Comparison of ENCODE assay signal across 8 mouse cellular contexts in genomic region chr6:125351368-125352045, GRCm38 (mm10). TPM values are rescaled to one million over a fixed set of nuclear protein-coding genes. Genes with fewer than 3 reads are reported as not detected.
DNase-seq lines count a peak whose midpoint lies in the region; ATAC-seq lines count a peak whose summit lies in the region.

No protein-coding gene starts in this region.

- H3K4me1 ChIP-seq in embryonic facial prominence, embryonic 15.5 days: peaks cover 74% of the 10 kb centered on the region
- peaks cover 41% of the 10 kb centered on the region for H3K4me1 ChIP-seq in forebrain, embryonic 13.5 days
- H3K4me1 ChIP-seq in midbrain, embryonic 16.5 days (ENCODE audit: control insufficient read depth, insufficient read depth, low read length): peaks cover 23% of the 10 kb centered on the region

- WGBS in embryonic facial prominence, embryonic 15.5 days: 59% methylated on average over 8 of the region's 8 CpGs
- 71% methylated on average over 8 of the region's 8 CpGs for WGBS in forebrain, embryonic 13.5 days
- 74% methylated on average over 8 of the region's 8 CpGs for WGBS in midbrain, embryonic 16.5 days

- no peaks in the 10 kb centered on the region for H3K27me3 ChIP-seq in embryonic facial prominence, embryonic 15.5 days
- H3K27me3 ChIP-seq in forebrain, embryonic 13.5 days: 0 out of 2 replicates have a peak, but pooled peaks cover 3% of the 10 kb centered on the region
- no peaks in the 10 kb centered on the region for H3K27me3 ChIP-seq in midbrain, embryonic 16.5 days (ENCODE audit: control insufficient read depth, insufficient read depth, low read depth, low read length)

- peak; percentile 52 to 64 for DNase-seq in lung, adult 18-20 months
- DNase-seq in lung, postnatal 25 days (ENCODE audit: low spot score): no peak
- peak; percentile 75 for DNase-seq in kidney, postnatal 10 days
- no peak for DNase-seq in frontal cortex, postnatal 25 days (ENCODE audit: low spot score in 2 of 2)

- H3K27ac ChIP-seq in embryonic facial prominence, embryonic 15.5 days (replicated peaks): 0 out of 2 replicates have a peak overlapping the region, but pooled peaks have one; percentile 29
- no peak overlapping the region for H3K27ac ChIP-seq in forebrain, embryonic 13.5 days
- H3K27ac ChIP-seq in midbrain, embryonic 16.5 days (ENCODE audit: low read length): no peak overlapping the region

- H3K9me3 ChIP-seq in embryonic facial prominence, embryonic 15.5 days (replicated peaks): no peaks in the 10 kb centered on the region
- no peaks in the 10 kb centered on the region for H3K9me3 ChIP-seq in forebrain, embryonic 13.5 days (replicated peaks)
- H3K9me3 ChIP-seq in midbrain, embryonic 16.5 days (replicated peaks; ENCODE audit: control insufficient read depth, low read length, poor library complexity, severe bottlenecking): no peaks in the 10 kb centered on the region

- no peaks in the 10 kb centered on the region for H3K36me3 ChIP-seq in embryonic facial prominence, embryonic 15.5 days
- no peaks in the 10 kb centered on the region for H3K36me3 ChIP-seq in forebrain, embryonic 13.5 days (ENCODE audit: poor library complexity, severe bottlenecking)
- H3K36me3 ChIP-seq in midbrain, embryonic 16.5 days (ENCODE audit: control insufficient read depth, insufficient read depth, low read length): no peaks in the 10 kb centered on the region

- H3K4me2 ChIP-seq in embryonic facial prominence, embryonic 15.5 days (replicated peaks): peak overlapping the region; percentile 85
- no peak overlapping the region for H3K4me2 ChIP-seq in forebrain, embryonic 13.5 days
- no peak overlapping the region for H3K4me2 ChIP-seq in midbrain, embryonic 16.5 days (ENCODE audit: low read length)

- no peak overlapping the region for H3K9ac ChIP-seq in embryonic facial prominence, embryonic 15.5 days
- no peak overlapping the region for H3K9ac ChIP-seq in forebrain, embryonic 13.5 days
- H3K9ac ChIP-seq in midbrain, embryonic 16.5 days (ENCODE audit: low read depth, low read length): no peak overlapping the region

- peak overlapping the region; percentile 76 for H3K4me3 ChIP-seq in embryonic facial prominence, embryonic 15.5 days (replicated peaks)
- no peak overlapping the region for H3K4me3 ChIP-seq in forebrain, embryonic 13.5 days
- H3K4me3 ChIP-seq in midbrain, embryonic 16.5 days (ENCODE audit: low read depth, low read length): no peak overlapping the region

- no peak for ATAC-seq in embryonic facial prominence, embryonic 15.5 days (ENCODE audit: insufficient number of reproducible peaks, low FRiP score, low TSS enrichment, low read depth)
- ATAC-seq in megakaryocyte progenitor cell, adult 5-6 weeks (replicated peaks; ENCODE audit: poor library complexity): peak; percentile 38
- ATAC-seq in forebrain, embryonic 13.5 days: no peak
- no peak for ATAC-seq in midbrain, embryonic 16.5 days

RNA-seq across cellular contexts. Expression of gene Tnfrsf1a, which starts 2.3 kb away (rescaled TPM):
- 88.7 and 93.3 TPM in 2 replicates for polyA plus RNA-seq in embryonic facial prominence, embryonic 15.5 days (2015; fragmentation: Nextera tagmentation; extraction: Ambion mirVana)
- total RNA-seq in megakaryocyte progenitor cell, adult 5-6 weeks (2015): 56.9 and 61.8 TPM in 2 replicates
- total RNA-seq in megakaryocyte progenitor cell, adult 5-6 weeks (2017): 56.6 and 57.1 TPM in 2 replicates
- 12.8 and 13.8 TPM in 2 replicates for polyA plus RNA-seq in forebrain, embryonic 13.5 days (2015; fragmentation: Nextera tagmentation; extraction: Ambion mirVana)
- polyA plus RNA-seq in midbrain, embryonic 16.5 days (2015; fragmentation: Nextera tagmentation; extraction: Ambion mirVana): 11.0 and 11.2 TPM in 2 replicates

RNA-seq across cellular contexts. Expression of gene Plekhg6, which starts 29.1 kb away (rescaled TPM):
- polyA plus RNA-seq in embryonic facial prominence, embryonic 15.5 days (2015; fragmentation: Nextera tagmentation; extraction: Ambion mirVana): 3.5 and 3.8 TPM in 2 replicates
- not detected in 2 replicates for total RNA-seq in megakaryocyte progenitor cell, adult 5-6 weeks (2015)
- total RNA-seq in megakaryocyte progenitor cell, adult 5-6 weeks (2017): not detected in 2 replicates
- 0.08 and 0.09 TPM in 2 replicates for polyA plus RNA-seq in forebrain, embryonic 13.5 days (2015; fragmentation: Nextera tagmentation; extraction: Ambion mirVana)
- 0.20 and 0.44 TPM in 2 replicates for polyA plus RNA-seq in midbrain, embryonic 16.5 days (2015; fragmentation: Nextera tagmentation; extraction: Ambion mirVana)

RNA-seq across cellular contexts. Expression of gene Scnn1a, which starts 31.0 kb away (rescaled TPM):
- polyA plus RNA-seq in embryonic facial prominence, embryonic 15.5 days (2015; fragmentation: Nextera tagmentation; extraction: Ambion mirVana): 7.2 and 8.8 TPM in 2 replicates
- total RNA-seq in megakaryocyte progenitor cell, adult 5-6 weeks (2015): 21.8 and 22.9 TPM in 2 replicates
- 0.75 and 1.7 TPM in 2 replicates for total RNA-seq in megakaryocyte progenitor cell, adult 5-6 weeks (2017)
- 0.13 and 0.26 TPM in 2 replicates for polyA plus RNA-seq in forebrain, embryonic 13.5 days (2015; fragmentation: Nextera tagmentation; extraction: Ambion mirVana)
- polyA plus RNA-seq in midbrain, embryonic 16.5 days (2015; fragmentation: Nextera tagmentation; extraction: Ambion mirVana): 0.67 and 1.1 TPM in 2 replicates

RNA-seq across cellular contexts. Expression of gene Ltbr, which starts 37.8 kb away (rescaled TPM):
- polyA plus RNA-seq in embryonic facial prominence, embryonic 15.5 days (2015; fragmentation: Nextera tagmentation; extraction: Ambion mirVana): 47.3 and 47.7 TPM in 2 replicates
- 17.5 and 18.7 TPM in 2 replicates for total RNA-seq in megakaryocyte progenitor cell, adult 5-6 weeks (2015)
- total RNA-seq in megakaryocyte progenitor cell, adult 5-6 weeks (2017): 28.2 and 43.7 TPM in 2 replicates
- polyA plus RNA-seq in forebrain, embryonic 13.5 days (2015; fragmentation: Nextera tagmentation; extraction: Ambion mirVana): 10.2 and 12.3 TPM in 2 replicates
- polyA plus RNA-seq in midbrain, embryonic 16.5 days (2015; fragmentation: Nextera tagmentation; extraction: Ambion mirVana): 12.8 and 16.0 TPM in 2 replicates

Comparison
In these comparisons a context has a peak if more than half of its experiments do, and no peak if none do; other contexts are left out.
1. DNase-seq: peak in lung, adult 18-20 months (2 of 2) and kidney, postnatal 10 days (single experiment); none in lung, postnatal 25 days (single experiment) and frontal cortex, postnatal 25 days (0 of 2).